Mouse (Mus musculus): ENCODE measurements around the gene Hist1h2ac.
"Not testable (repeated sequence)": the region's sequence is repeated elsewhere in the genome, so short reads cannot be mapped to it uniquely, and the experiment has no call there.

Hist1h2ac gene

DNA sequence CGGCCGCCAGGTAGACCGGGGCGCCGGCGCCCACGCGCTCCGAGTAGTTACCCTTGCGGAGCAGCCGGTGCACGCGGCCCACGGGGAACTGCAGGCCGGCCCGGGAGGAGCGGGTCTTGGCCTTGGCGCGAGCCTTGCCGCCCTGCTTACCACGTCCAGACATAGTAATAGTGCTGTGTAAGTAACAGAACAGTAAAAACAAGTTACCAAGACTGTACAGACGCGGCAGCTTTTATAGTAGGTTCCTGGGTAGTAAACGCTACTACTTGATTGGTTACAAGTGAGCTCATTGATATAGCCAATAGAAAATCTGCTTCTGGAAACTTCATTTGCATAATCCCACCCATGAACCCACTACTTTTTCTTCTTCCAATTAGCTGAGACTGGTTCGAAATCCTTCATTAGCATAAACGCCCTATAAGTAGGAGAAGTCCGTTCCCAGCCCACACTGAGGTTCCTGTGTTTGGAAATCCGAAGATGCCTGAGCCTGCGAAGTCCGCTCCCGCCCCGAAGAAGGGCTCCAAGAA, at the start of gene Hist1h2ac, which contains the start of gene Hist1h2bc:
Gene Hist1h2ac, minus strand, starts transcription at position 194 of the 527 bp plus-strand sequence.
Gene Hist1h2bc, plus strand, starts transcription at position 445 of the 527 bp plus-strand sequence.
- DNase-seq, result peak; percentile 75 to 80

DNA sequence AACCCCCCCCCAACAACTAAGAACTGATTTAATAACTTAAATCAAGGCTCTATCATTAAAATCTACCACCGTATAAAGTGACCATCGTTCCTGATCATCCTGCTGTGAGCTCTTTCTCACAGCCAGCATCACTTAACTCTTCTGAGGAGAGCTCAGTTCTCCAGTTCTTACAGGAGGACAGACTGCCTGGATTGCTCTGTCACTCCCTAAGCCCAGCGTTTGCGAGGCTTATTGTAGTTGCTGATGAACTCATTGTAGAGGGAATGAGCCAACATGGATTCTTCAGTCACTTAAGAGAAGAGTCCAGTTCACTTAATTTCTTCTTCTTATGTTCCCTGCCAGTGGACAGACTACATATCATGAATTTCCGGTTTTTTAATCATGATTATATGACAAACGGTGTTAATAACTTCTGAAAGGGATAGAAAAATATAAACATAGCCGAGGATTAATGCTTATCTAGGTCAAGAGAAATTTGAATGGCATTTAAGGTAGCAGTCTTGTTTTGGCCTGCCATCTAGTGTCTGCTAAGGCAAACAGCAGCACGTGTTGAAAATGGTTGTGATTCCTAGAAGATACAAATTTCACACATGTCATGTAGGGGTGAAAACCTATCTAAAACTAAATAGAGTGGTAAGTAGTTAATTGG, 48.5 kb upstream of the Hist1h2ac start:
- DNase-seq, result peak in 1 of 2 experiments; percentile 45

DNA sequence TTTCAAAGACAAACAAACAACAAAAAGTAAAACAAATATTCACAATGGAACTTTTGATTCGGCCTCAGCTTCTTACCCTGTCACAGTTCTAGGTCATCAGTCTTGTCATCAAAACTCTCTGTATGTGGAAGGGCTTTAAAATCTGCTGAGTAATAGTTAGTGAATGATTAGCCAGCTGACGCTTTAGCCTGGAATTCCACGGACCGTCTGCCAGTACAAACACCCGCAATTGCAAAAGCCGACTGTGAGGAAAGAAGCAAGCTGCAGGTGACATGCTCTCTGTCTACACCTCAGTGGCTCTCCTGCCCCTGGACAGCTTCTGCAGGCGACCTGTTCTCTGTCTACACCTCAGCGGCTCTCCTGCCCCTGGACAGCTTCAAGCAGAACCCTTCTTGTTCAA, 46.7 kb upstream of the Hist1h2ac start:
- DNase-seq, result no peak

DNA sequence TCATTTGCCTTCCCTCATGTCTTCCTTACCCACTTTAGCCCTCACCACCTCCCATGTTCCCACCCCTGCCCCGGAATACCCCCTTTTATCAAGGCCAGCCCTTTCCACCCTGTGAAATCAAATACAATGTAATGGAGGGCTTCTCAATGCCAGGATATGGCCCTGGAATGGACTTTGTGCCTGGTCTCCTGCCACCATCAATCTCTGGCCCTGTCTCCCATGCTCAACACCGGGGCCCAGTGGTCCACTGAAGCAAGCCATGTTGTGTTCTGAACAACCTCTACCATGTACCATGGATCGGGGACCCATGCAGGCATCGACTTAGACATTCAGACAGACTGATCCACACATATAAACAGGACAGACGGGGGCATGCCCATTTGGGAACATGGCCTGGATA, 46.0 kb upstream of the Hist1h2ac start:
- no peak for DNase-seq

DNA sequence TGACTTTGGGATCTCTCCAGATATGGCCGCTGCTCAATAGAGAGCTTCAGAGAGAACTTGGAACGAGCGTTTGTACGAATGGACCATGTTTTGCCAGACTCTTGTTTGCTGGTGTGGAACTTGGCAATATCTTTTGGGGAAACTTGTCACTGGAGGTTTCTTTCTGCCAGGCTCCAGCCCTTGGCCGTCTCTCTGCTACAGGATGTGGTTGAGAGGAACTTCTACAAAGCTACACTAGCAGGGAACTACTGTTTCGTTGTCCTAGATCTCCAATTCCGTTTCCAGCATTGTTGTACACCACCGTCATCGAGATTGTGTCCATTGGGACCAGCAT, 45.4 kb upstream of the Hist1h2ac start:
- DNase-seq, result no peak

DNA sequence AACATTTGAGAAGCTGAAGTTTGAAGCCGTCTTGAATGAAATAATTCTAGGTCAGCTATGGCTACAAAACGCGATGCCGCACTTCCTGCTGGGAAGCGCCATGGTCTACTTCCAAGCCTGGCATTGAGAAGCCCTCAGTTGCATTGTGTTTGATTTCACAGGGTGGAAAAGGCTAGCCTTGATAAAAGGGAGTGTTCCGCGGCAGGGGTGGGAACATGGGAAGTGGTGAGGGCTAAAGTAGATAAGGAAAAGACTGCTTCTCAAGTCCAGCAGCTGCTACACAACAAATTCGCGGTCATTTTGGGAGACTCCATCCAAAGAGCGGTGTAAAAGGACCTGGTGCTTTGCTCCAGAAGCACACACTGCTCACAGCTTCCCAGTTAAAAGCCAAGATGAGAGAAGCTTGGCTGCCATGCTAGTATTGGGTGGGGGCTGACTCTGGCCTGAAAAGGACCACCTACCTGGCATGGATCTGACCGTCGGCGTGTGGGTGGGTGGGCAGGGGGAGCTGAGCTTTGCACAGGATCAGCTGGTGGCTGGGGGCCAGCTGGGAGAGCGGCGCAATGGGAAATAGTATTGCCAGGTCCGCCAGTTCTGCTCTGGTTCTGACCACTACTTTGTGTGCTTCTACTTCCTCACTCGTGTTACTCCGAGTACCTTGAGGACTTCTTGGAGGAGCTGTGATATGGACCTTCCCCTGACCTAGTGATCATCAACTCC, 44.9 kb upstream of the Hist1h2ac start:
- no peak for DNase-seq

DNA sequence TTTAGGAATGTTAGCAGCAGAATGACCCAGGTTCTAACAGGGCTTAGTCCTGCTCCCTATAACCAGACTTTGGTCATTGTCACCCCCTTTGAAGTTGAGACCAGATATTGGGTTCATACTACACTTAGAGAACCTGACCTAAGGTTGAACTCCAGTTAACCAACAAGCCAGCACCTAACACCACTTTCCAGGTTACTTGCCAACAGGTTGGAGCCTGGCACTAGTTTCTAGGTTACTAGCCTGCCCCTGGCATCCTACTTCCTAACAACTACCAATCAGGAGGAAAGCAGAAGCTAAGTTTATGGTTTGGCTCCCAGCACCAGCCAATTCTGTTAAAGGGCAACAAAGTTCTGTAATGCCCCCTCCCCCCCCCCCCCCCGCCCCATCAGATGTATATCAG, 41.5 kb upstream of the Hist1h2ac start:
- DNase-seq, result no peak

DNA sequence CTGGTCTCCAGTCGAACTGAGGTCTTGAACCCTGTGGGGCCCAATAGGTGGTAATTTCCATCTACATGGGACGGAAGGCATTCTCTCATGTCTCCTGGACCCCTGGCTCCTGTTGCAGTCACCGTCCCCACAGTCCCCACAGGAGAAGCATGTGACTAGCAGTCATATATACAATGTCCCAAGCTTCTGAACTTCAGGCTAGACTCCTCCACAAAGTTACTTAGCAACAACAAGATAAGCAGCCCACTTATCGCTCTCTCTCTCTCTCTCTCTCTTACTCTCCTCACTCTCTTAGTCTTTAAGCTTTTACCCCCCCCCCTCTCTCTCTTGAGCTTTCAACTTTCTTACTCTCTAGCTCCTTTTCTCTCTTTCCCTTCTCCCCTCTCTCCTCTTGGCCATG, 40.5 kb upstream of the Hist1h2ac start:
- no peak for DNase-seq

DNA sequence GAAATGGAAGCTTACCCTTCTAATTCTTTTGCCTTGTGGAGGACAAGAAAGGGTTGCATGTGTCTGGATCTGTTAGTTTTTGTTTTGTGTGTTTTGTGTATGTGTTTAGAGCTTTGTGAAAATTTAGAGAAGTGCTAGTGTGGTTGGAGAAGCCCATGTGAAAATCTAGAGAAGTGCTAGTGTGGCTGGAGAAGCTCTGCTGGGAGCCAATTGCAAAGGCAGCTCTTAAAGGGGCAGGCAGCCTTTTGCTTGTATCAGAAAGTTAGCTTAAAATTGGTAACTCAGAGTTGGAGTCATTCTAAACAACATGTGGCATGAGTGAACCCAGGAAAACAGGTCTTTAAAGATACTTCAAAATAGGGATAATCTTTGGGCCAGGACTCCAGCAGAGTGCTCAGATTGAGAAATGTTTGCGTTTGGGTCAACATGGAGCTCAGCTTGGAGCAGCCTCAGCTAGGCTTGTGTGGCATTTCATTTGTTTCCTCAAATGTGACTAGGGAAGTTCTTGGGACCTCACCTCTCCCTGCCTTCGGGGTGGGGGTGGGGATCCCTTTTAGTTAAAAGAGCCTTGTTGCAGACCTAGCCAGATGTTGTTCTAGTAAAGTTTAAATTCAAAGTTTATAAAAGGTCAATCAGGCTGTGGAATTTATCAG, 34.0 kb upstream of the Hist1h2ac start:
- not testable (repeated sequence) for DNase-seq

DNA sequence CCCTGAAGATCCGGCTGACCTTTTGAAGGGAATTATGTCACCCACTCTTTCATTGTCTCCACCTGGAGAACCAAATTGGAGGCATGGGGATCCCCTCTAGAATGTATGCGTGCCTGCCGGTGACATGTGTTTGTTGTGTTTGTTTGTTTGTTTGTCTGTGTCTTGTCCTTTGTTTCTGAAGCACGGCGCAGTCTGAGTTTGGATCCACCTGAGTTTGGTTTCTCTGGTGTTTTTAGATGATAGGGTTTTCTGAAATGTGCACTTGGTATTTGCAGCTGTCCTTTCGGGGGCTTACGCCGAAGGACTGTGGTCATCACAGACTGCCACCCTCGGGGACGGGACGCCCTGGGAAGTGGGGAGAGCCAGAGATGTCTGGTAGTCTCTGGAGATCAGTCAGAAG, 33.4 kb upstream of the Hist1h2ac start:
- no peak for DNase-seq

DNA sequence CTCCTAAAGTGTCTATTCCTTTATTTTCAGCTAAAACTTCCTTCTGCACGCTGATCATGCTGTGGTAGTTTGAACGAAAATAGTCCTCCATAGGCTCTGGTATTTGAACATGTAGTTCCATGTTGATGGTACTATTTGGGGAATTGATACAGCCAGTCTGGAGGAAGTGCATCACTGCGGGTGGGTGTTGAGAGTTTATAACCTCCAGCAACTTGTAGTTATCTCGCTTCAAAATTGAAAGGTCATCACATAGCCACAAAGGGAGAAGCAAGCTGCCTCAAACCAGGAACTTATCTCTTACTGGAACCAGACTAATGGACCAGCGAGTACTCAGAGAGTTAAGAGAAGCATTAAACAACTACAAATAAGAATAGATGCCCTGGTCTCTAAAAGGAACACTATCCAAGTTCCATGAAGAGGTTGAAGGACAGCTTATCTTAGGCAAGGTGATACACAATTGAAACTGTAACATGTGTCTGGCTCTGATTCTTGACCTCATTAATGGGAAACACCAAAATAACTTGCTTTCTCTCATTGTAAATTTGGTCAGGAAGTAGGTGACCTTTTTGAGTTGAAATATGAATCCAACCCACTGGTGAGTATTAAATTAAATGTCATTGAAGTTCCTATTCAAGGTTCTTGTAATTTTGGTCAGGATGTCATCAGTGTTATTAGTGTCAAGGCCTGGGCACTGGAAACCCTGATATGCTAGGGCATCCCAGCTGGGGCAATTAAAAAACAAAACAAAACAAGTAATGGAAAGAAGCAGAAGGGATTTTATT, 32.7 kb upstream of the Hist1h2ac start:
- DNase-seq, result no peak

DNA sequence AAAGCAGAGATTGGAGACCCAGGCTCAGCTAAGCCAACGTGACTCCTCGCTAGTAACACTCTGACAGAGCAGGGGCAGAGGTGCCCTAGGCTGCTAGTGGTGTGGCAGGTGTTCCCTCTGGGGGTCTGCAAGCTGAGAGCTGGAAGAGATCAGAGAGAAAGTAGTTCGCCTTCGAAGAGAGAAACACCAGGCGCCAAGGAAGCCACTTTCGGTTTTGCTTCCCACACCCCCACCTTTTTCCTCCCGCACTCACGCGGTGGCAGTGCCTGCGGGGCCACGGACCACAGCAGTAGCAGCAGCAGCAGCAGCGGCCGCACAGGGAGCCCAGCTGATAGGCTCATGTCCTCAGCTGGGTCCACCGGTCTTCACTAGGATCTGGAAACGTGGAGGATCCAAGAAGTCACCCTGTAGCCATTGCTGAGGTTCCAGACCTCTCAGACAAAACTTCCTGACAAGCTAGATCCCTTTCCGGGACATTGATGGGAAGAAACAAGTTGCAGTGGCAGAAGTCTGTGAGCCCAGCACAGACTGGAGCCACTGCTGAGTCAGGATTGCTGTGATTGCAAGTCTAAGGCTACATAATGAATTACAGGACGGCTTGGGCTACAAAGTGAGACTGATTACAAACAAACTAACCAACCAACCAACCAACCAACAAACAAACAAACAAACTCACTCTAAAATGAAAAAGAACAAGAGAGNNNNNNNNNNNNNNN, 26.8 kb upstream of the Hist1h2ac start, which contains the start of gene Hfe:
Gene Hfe, minus strand, starts transcription at position 481 of the 716 bp plus-strand sequence.
- DNase-seq, result peak; percentile 23 to 24

DNA sequence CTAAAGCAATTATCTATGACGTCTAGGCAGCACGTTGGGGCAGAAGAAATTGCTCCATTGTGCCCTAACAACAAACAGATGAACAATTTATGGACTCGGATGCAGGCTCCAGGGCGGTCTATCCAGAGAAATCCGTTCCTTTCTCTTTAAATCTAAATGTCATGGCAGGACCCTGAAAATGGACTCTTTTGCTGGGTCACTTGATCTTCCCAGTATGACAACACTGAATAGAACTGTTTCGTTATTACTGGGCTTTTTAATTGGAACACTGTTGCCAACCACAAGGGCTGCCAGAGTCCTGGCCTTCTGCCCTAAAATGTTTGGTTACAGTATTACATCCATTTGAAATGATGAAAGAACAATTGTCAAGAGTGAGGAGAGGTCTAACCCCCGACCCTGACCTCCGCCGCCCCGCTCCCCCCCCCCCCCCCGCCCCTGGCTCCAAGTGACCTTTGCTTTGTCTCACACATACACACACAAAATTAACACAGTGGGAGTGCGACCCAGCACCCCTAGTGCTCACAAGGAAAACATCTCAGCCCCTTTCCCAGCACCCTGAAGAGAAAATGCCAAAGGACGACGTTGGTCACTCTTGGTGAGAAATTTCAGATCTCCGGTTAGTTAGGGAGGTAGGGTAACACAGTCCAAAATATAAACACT, 26.1 kb upstream of the Hist1h2ac start:
- no peak for DNase-seq

DNA sequence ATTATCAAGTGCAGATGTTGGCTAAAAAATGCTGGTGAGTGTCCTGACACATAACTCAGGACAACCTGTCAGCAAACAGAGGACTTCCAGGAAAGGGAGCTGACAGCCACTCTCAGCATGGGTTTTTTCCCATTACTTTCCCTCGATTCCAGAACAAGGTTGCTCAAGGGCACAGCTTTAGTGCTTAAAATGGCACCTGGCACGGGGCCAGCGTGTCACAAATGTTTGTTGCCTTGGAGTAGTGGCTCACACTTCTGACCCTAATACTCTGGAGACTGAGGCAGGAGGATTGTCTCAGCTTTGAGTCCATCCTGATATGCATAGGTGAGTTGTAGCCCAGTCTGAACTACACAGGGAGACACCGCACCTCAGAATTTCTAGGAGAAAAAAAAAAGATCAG, 24.9 kb upstream of the Hist1h2ac start:
- DNase-seq, result no peak

DNA sequence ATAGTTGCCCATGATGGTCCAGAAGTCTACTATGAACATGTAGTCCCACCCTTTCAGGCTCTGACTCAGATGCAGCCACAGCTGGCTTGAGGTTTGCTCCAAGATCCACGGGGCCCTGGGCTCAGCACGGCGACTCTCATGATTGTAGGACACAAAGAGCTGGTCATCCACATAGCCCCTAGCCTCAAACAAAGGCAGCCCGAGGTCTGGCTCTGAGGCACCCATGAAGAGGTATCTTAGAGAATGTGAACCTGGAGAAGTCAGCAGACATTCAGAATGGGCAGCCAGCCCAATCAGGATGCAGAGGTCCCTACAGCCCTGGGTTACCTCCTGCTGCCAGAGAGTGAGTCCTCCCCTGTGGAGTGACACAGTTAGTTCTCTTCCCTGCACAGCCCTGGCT, 24.3 kb upstream of the Hist1h2ac start:
- DNase-seq, result no peak

DNA sequence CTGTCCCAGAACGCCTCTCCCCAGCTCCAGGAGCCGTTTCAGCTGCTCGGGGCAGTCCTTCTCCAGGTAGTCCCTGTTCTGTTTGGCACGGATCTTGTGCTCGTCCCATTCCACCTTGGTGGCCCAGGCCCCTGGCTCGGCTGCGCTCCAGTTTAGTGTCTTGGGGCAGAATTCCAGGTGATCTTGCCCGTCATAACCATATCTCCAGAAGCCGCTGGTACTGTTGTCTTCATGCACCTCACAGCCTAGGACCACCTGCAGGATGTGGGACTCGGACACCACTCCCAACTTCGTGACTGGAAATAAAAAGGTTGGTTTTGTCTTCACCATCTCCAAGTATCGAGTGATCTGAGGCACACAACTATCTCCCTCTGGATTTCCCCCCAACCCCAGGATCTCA, 23.0 kb upstream of the Hist1h2ac start:
- no peak for DNase-seq

DNA sequence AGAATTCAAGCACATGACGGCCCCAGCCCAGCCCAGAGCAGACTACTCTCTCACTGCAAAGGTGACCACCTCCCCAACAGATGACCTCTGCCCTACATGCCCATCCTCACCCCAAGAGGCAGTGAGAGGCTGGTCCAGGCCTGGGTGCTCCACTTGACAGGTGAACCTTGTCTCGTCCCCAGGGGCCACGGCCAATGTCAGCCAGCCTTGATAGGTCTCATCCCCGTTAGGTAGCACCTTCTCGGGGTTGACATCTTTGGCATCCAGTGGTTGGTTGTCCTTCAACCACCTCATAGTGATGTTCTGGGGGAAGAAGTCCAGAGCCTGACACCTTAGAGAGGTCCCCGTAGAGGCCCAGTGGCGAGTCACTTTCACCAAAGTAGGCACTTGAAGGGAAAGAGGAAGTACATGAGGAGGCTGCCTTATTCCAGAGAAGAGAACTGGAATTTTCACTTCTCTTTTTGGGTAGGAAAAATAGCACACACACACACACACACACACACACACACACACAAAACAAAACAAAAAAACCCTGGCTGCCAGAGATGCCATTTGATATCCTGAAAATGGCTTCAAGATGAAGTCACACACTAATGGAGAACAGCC, 22.1 kb upstream of the Hist1h2ac start:
- DNase-seq, result no peak

DNA sequence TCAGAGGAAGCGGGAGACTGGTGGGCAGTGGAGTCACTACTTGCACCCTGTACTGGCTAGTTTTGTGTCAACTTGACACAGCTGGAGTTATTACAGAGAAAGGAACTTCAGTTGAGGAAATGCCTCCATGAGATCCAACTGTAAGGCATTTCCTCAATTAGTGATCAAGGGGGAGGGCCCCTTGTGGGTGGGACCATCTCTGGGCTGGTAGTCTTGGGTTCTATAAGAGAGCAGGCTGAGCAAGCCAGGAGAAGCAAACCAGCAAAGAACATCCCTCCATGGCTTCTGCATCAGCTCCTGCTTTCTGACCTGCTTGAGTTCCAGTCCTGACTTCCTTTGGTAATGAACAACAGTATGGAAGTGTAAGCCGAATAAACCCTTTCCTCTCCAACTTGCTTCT, 19.1 kb upstream of the Hist1h2ac start:
- not testable (repeated sequence) for DNase-seq

DNA sequence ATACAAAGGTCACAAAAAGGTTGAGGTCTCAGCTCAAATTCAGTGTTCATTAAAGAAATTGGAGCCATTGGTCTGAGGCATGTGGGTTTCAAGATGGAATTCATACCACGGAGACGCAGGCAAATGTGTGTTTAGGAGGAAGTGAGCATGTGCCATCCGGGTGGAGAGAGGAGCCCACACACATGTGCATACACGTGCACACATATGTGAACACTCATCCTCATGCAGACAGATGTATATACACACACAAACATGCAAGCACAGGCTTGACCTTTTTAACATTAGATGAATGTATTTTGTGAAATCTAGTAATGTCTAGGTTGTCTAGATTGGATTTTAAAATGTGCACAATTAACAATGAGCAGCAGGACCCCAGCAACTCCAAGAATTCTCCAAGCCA, 18.5 kb upstream of the Hist1h2ac start:
- no peak for DNase-seq

DNA sequence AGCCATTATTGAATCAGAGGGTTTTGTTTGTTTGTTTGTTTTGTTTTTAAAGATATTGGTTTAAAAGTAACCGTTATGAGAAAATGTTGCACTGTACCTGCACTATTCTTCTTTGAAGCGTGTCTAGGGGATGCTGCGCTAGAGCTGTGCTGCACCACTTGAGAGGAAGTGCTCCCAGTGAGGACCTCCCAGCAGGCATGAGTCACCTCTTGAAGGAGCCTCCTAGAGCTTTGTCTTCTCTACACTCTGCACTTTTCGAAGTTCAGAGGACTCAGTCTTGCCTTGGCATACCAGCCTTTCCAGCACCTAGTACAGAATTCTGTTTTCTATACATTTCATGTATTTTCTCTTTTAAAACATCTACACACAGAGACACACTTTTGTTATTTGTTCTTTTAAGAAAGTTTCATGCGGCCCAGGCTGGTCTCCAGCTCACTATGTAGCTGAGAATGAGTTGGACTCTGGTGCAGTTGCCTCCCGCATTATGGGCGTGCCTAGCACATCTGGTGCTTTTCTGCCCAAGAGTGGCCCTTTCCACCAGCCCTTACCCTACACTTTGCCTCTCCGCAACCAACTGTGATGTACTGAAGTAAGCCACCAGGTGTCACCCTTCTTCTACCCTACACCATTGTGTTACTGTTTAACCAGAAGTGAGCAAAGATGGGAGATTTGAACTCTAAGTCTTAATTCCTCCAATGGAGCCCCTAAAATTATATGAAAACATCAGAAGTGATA, 17.2 kb upstream of the Hist1h2ac start:
- DNase-seq, result peak; percentile 51 to 72

DNA sequence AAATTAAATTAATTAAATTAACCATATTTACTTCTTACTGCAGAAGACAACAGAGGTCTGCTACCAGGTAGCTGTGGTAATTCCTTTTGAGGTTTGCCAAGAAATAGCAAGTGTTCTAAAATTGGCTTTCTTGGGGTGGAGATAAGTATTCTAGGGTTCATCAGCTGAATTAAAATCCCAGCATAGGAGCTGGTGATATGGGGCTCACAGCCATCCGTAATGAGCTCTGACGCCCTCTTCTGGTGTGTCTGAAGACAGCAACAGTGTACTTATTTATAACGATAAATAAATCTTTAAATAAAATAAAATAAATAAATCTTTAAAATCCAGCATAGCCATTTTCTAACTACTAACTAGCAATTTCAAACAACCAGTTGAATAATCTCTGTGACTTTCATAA, 16.0 kb upstream of the Hist1h2ac start:
- no peak for DNase-seq

Data from cerebellum, postnatal 25 days (tissue).